Mouse (Mus musculus): ENCODE data around the gene Ralgapa2. TPM values are rescaled to one million over a fixed set of nuclear protein-coding genes. Genes with fewer than 3 reads are reported as not detected.

Ralgapa2 gene
- total and polyA plus RNA-seq, 3 experiments: 9.2 to 9.6 TPM; not detected in 1

GRCm38 (mm10) chr2:146356524-146356923, 155.6 kb downstream of the Ralgapa2 start:
- Histone ChIP-seq H3K36me3 (ENCODE audit: control insufficient read depth in 1 of 2, insufficient read depth in 2 of 2, low read length in 2 of 2) (peaks cover 2 to 9% of the 10 kb centered on the region in 2 experiments; a peak in 2 of 4 replicates), H3K9me3 (replicated peaks; ENCODE audit: insufficient read depth, low read length) (no peaks in the 10 kb centered on the region), H3K4me3 (ENCODE audit: control insufficient read depth in 1 of 2, insufficient read depth in 1 of 2, low read depth in 2 of 2, low read length in 2 of 2) (no peak overlapping the region), H3K27ac (ENCODE audit: control insufficient read depth, low read depth, low read length) (no peak overlapping the region), H3K79me2 (ENCODE audit: control insufficient read depth, insufficient read depth, low read length, poor library complexity) (no peaks in the 10 kb centered on the region; the same call in 1 of the 2 replicates), H3K4me1 (ENCODE audit: control insufficient read depth in 1 of 2, insufficient read depth in 2 of 2, low read length in 2 of 2) (peaks cover 3 to 5% of the 10 kb centered on the region in 2 experiments; a peak in 2 of 4 replicates), H3K27me3 (ENCODE audit: control insufficient read depth in 1 of 2, insufficient read depth in 2 of 2, low read length in 2 of 2) (no peaks in the 10 kb centered on the region), H3K9ac (ENCODE audit: control insufficient read depth, low read depth, low read length, poor library complexity, severe bottlenecking) (no peak overlapping the region)
- DNase-seq (ENCODE audit: low read depth, low spot score): no peak
- no peak for TF ChIP-seq POLR2AphosphoS5 (IDR thresholded peaks at IDR 0.05; ENCODE audit: borderline replicate concordance, low read depth, low read length)
- TF ChIP-seq SMC3 (IDR thresholded peaks at IDR 0.05; ENCODE audit: low read depth, low read length): no peak
- TF ChIP-seq TCF12 (IDR thresholded peaks at IDR 0.05; ENCODE audit: low read depth, low read length): no peak
- no peak for TF ChIP-seq ZKSCAN1 (IDR thresholded peaks at IDR 0.05; ENCODE audit: low read depth, low read length)
- no peak for TF ChIP-seq CHD2 (IDR thresholded peaks at IDR 0.05; ENCODE audit: low read length)
- no peak for TF ChIP-seq MYB (IDR thresholded peaks at IDR 0.05; ENCODE audit: low read depth, low read length)
- TF ChIP-seq CTCF (IDR thresholded peaks at IDR 0.05 in 2 of 3, conservative IDR thresholded peaks at IDR 0.05 in 1 of 3; ENCODE audit: control insufficient read depth in 1 of 3, insufficient read depth in 1 of 3, low read depth in 2 of 3, low read length in 3 of 3, poor library complexity in 1 of 3, severe bottlenecking in 1 of 3): no peak

GRCm38 (mm10) chr2:146350230-146350629, 161.9 kb downstream of the Ralgapa2 start:
- no peak for DNase-seq (ENCODE audit: low read depth, low spot score)
- TF ChIP-seq UBTF (IDR thresholded peaks at IDR 0.05; ENCODE audit: borderline replicate concordance, insufficient read depth, low read depth, low read length) (no peak), MAZ (IDR thresholded peaks at IDR 0.05; ENCODE audit: low read depth, low read length) (no peak), CTCF (IDR thresholded peaks at IDR 0.05 in 2 of 3, conservative IDR thresholded peaks at IDR 0.05 in 1 of 3; ENCODE audit: control insufficient read depth in 1 of 3, insufficient read depth in 1 of 3, low read depth in 2 of 3, low read length in 3 of 3, poor library complexity in 1 of 3, severe bottlenecking in 1 of 3) (no peak), GABPA (IDR thresholded peaks at IDR 0.05; ENCODE audit: low read depth, low read length) (no peak), ZKSCAN1 (IDR thresholded peaks at IDR 0.05; ENCODE audit: low read depth, low read length) (no peak), RAD21 (IDR thresholded peaks at IDR 0.05; ENCODE audit: low read depth, low read length) (no peak), MAX (IDR thresholded peaks at IDR 0.05; ENCODE audit: low read length) (no peak), EP300 (IDR thresholded peaks at IDR 0.05; ENCODE audit: low read depth in 1 of 2, low read length in 2 of 2) (no peak), KAT2A (conservative IDR thresholded peaks at IDR 0.05; ENCODE audit: low read depth, low read length) (no peak), TBP (IDR thresholded peaks at IDR 0.05; ENCODE audit: low read depth, low read length) (no peak), CHD1 (IDR thresholded peaks at IDR 0.05; ENCODE audit: low read depth, low read length) (no peak), ETS1 (IDR thresholded peaks at IDR 0.05; ENCODE audit: low read depth, low read length) (no peak), NELFE (IDR thresholded peaks at IDR 0.05; ENCODE audit: low read depth, low read length) (no peak), SMC3 (IDR thresholded peaks at IDR 0.05; ENCODE audit: low read depth, low read length) (no peak), MXI1 (IDR thresholded peaks at IDR 0.05; ENCODE audit: low read depth, low read length) (no peak), POLR2AphosphoS2 (IDR thresholded peaks at IDR 0.05; ENCODE audit: low read length) (no peak)
- H3K27me3 ChIP-seq (ENCODE audit: control insufficient read depth in 1 of 2, insufficient read depth in 2 of 2, low read length in 2 of 2): no peaks in the 10 kb centered on the region
- no peak overlapping the region for H3K9ac ChIP-seq (ENCODE audit: control insufficient read depth, low read depth, low read length, poor library complexity, severe bottlenecking)
- no peaks in the 10 kb centered on the region for H3K4me1 ChIP-seq (ENCODE audit: control insufficient read depth in 1 of 2, insufficient read depth in 2 of 2, low read length in 2 of 2)
- H3K79me2 ChIP-seq (ENCODE audit: control insufficient read depth, insufficient read depth, low read length, poor library complexity): no peaks in the 10 kb centered on the region
- H3K36me3 ChIP-seq (ENCODE audit: control insufficient read depth in 1 of 2, insufficient read depth in 2 of 2, low read length in 2 of 2): no peaks in the 10 kb centered on the region
- H3K9me3 ChIP-seq (replicated peaks; ENCODE audit: insufficient read depth, low read length): no peaks in the 10 kb centered on the region
- no peak overlapping the region for H3K4me3 ChIP-seq (ENCODE audit: control insufficient read depth in 1 of 2, insufficient read depth in 1 of 2, low read depth in 2 of 2, low read length in 2 of 2)
- H3K27ac ChIP-seq (ENCODE audit: control insufficient read depth, low read depth, low read length): no peak overlapping the region
